Mouse (Mus musculus): ENCODE measurements around the gene Tnks2. TPM values are rescaled to one million over a fixed set of nuclear protein-coding genes. Genes with fewer than 3 reads are reported as not detected.
"Not testable (repeated sequence)": the region's sequence is repeated elsewhere in the genome, so short reads cannot be mapped to it uniquely, and the experiment has no call there.

The Tnks2 gene
- polyA plus RNA-seq, 1 experiment from 2014 or later, result 73.8 TPM

- ATAC-seq (replicated peaks; ENCODE audit: low FRiP score, low TSS enrichment, low read depth) (peak; percentile 20; the same call in 1 of the 2 replicates), DNase-seq (ENCODE audit: low spot score) (peak; percentile 73)
- H3K27me3 ChIP-seq (replicated peaks; ENCODE audit: control insufficient read depth, insufficient read depth, low read length), result no peaks in the 10 kb centered on the region
- no peaks in the 10 kb centered on the region for H3K9me3 ChIP-seq (ENCODE audit: control insufficient read depth, low read length)
- no peaks in the 10 kb centered on the region for H3K4me1 ChIP-seq (replicated peaks; ENCODE audit: control insufficient read depth, insufficient read depth, low read length)
- peak overlapping the region; percentile 33 for H3K4me3 ChIP-seq (ENCODE audit: low read depth, low read length)
- peak overlapping the region; percentile 52 for H3K4me2 ChIP-seq (ENCODE audit: low read length)
- no peak overlapping the region for H3K27ac ChIP-seq (ENCODE audit: low read depth)
- WGBS, result 6% methylated on average over 22 of the region's 22 CpGs
- H3K9ac ChIP-seq (ENCODE audit: low read length), result peak overlapping the region; percentile 5
- H3K36me3 ChIP-seq (ENCODE audit: control insufficient read depth, insufficient read depth, low read length), result no peaks in the 10 kb centered on the region
Measured at GRCm38 (mm10) chr19:36818141-36818885, 15.7 kb upstream of the Tnks2 start.

GRCm38 (mm10) chr19:36819199-36819598, 14.8 kb upstream of the Tnks2 start:
- no peaks in the 10 kb centered on the region for H3K9me3 ChIP-seq (ENCODE audit: control insufficient read depth, low read length)
- H3K27ac ChIP-seq (ENCODE audit: low read depth), result no peak overlapping the region
- no peak for DNase-seq (ENCODE audit: low spot score)
- ATAC-seq (replicated peaks; ENCODE audit: low FRiP score, low TSS enrichment, low read depth), result no peak
- 56% methylated on average over 6 of the region's 6 CpGs for WGBS
- no peak overlapping the region for H3K9ac ChIP-seq (ENCODE audit: low read length)
- H3K27me3 ChIP-seq (replicated peaks; ENCODE audit: control insufficient read depth, insufficient read depth, low read length), result no peaks in the 10 kb centered on the region
- no peak overlapping the region for H3K4me3 ChIP-seq (ENCODE audit: low read depth, low read length)
- no peaks in the 10 kb centered on the region for H3K4me1 ChIP-seq (replicated peaks; ENCODE audit: control insufficient read depth, insufficient read depth, low read length)
- H3K36me3 ChIP-seq (ENCODE audit: control insufficient read depth, insufficient read depth, low read length), result no peaks in the 10 kb centered on the region
- H3K4me2 ChIP-seq (ENCODE audit: low read length), result no peak overlapping the region

GRCm38 (mm10) chr19:36820469-36820868, 13.6 kb upstream of the Tnks2 start:
- Histone ChIP-seq H3K4me2 (ENCODE audit: low read length) (no peak overlapping the region), H3K9me3 (ENCODE audit: control insufficient read depth, low read length) (no peaks in the 10 kb centered on the region), H3K27ac (ENCODE audit: low read depth) (no peak overlapping the region), H3K4me1 (replicated peaks; ENCODE audit: control insufficient read depth, insufficient read depth, low read length) (no peaks in the 10 kb centered on the region), H3K9ac (ENCODE audit: low read length) (no peak overlapping the region), H3K4me3 (ENCODE audit: low read depth, low read length) (no peak overlapping the region), H3K27me3 (replicated peaks; ENCODE audit: control insufficient read depth, insufficient read depth, low read length) (no peaks in the 10 kb centered on the region), H3K36me3 (ENCODE audit: control insufficient read depth, insufficient read depth, low read length) (no peaks in the 10 kb centered on the region)
- 82% methylated on average over 4 of the region's 4 CpGs for WGBS
- DNase-seq (ENCODE audit: low spot score) (no peak), ATAC-seq (replicated peaks; ENCODE audit: low FRiP score, low TSS enrichment, low read depth) (no peak)

GRCm38 (mm10) chr19:36821301-36821700, 12.7 kb upstream of the Tnks2 start:
- H3K4me1 ChIP-seq (replicated peaks; ENCODE audit: control insufficient read depth, insufficient read depth, low read length); H3K4me2 ChIP-seq (ENCODE audit: low read length); H3K27ac ChIP-seq (ENCODE audit: low read depth): not testable (repeated sequence)

GRCm38 (mm10) chr19:36822701-36823100, 11.3 kb upstream of the Tnks2 start:
- no peak for ATAC-seq (replicated peaks; ENCODE audit: low FRiP score, low TSS enrichment, low read depth)
- Histone ChIP-seq H3K9me3 (ENCODE audit: control insufficient read depth, low read length) (no peaks in the 10 kb centered on the region), H3K4me2 (ENCODE audit: low read length) (no peak overlapping the region), H3K27me3 (replicated peaks; ENCODE audit: control insufficient read depth, insufficient read depth, low read length) (no peaks in the 10 kb centered on the region), H3K4me1 (replicated peaks; ENCODE audit: control insufficient read depth, insufficient read depth, low read length) (no peaks in the 10 kb centered on the region), H3K27ac (ENCODE audit: low read depth) (no peak overlapping the region), H3K36me3 (ENCODE audit: control insufficient read depth, insufficient read depth, low read length) (no peaks in the 10 kb centered on the region), H3K9ac (ENCODE audit: low read length) (no peak overlapping the region), H3K4me3 (ENCODE audit: low read depth, low read length) (no peak overlapping the region)
- DNase-seq (ENCODE audit: low spot score), result no peak
- 90% methylated on average over 4 of the region's 4 CpGs for WGBS

More at GRCm38 (mm10) chr19:36821301-36821700, 12.7 kb upstream of the Tnks2 start:
- not testable (repeated sequence) for H3K36me3 ChIP-seq (ENCODE audit: control insufficient read depth, insufficient read depth, low read length); DNase-seq (ENCODE audit: low spot score); H3K27me3 ChIP-seq (replicated peaks; ENCODE audit: control insufficient read depth, insufficient read depth, low read length); H3K4me3 ChIP-seq (ENCODE audit: low read depth, low read length); ATAC-seq (replicated peaks; ENCODE audit: low FRiP score, low TSS enrichment, low read depth); H3K9me3 ChIP-seq (ENCODE audit: control insufficient read depth, low read length); H3K9ac ChIP-seq (ENCODE audit: low read length)
- 69% methylated on average over 6 of the region's 6 CpGs for WGBS

GRCm38 (mm10) chr19:36827650-36828049, 6.4 kb upstream of the Tnks2 start:
- Histone ChIP-seq H3K4me3 (ENCODE audit: low read depth, low read length) (no peak overlapping the region), H3K4me2 (ENCODE audit: low read length) (no peak overlapping the region), H3K9me3 (ENCODE audit: control insufficient read depth, low read length) (no peaks in the 10 kb centered on the region), H3K9ac (ENCODE audit: low read length) (no peak overlapping the region), H3K4me1 (replicated peaks; ENCODE audit: control insufficient read depth, insufficient read depth, low read length) (no peaks in the 10 kb centered on the region), H3K27me3 (replicated peaks; ENCODE audit: control insufficient read depth, insufficient read depth, low read length) (no peaks in the 10 kb centered on the region), H3K36me3 (ENCODE audit: control insufficient read depth, insufficient read depth, low read length) (no peaks in the 10 kb centered on the region), H3K27ac (ENCODE audit: low read depth) (no peak overlapping the region)
- no peak for ATAC-seq (replicated peaks; ENCODE audit: low FRiP score, low TSS enrichment, low read depth)
- 88% methylated on average over 5 of the region's 5 CpGs for WGBS
- no peak for DNase-seq (ENCODE audit: low spot score)

- Histone ChIP-seq H3K9me3 (ENCODE audit: control insufficient read depth, low read length) (no peaks in the 10 kb centered on the region), H3K36me3 (ENCODE audit: control insufficient read depth, insufficient read depth, low read length) (no peaks in the 10 kb centered on the region), H3K4me1 (replicated peaks; ENCODE audit: control insufficient read depth, insufficient read depth, low read length) (peaks cover 6% of the 10 kb centered on the region; the same call in 1 of the 2 replicates), H3K9ac (ENCODE audit: low read length) (no peak overlapping the region), H3K4me3 (ENCODE audit: low read depth, low read length) (no peak overlapping the region), H3K27ac (ENCODE audit: low read depth) (no peak overlapping the region), H3K27me3 (replicated peaks; ENCODE audit: control insufficient read depth, insufficient read depth, low read length) (no peaks in the 10 kb centered on the region), H3K4me2 (ENCODE audit: low read length) (no peak overlapping the region)
- 58% methylated on average over 8 of the region's 8 CpGs for WGBS
- DNase-seq (ENCODE audit: low spot score) (no peak), ATAC-seq (replicated peaks; ENCODE audit: low FRiP score, low TSS enrichment, low read depth) (no peak)
Measured at GRCm38 (mm10) chr19:36828322-36828721, 5.7 kb upstream of the Tnks2 start.

GRCm38 (mm10) chr19:36832951-36833787, 863 bp upstream of the Tnks2 start:
- WGBS, result 5% methylated on average over 19 of the region's 19 CpGs
- peak; percentile 69 for DNase-seq (ENCODE audit: low spot score)
- Histone ChIP-seq H3K9ac (ENCODE audit: low read length) (peak overlapping the region; percentile 97), H3K36me3 (ENCODE audit: control insufficient read depth, insufficient read depth, low read length) (0 out of 2 replicates have a peak, but pooled peaks cover 1% of the 10 kb centered on the region), H3K9me3 (ENCODE audit: control insufficient read depth, low read length) (no peaks in the 10 kb centered on the region), H3K4me3 (ENCODE audit: low read depth, low read length) (peak overlapping the region; percentile 98), H3K27ac (ENCODE audit: low read depth) (peak overlapping the region; percentile 92), H3K4me1 (replicated peaks; ENCODE audit: control insufficient read depth, insufficient read depth, low read length) (peaks cover 16% of the 10 kb centered on the region), H3K4me2 (ENCODE audit: low read length) (peak overlapping the region; percentile 66), H3K27me3 (replicated peaks; ENCODE audit: control insufficient read depth, insufficient read depth, low read length) (no peaks in the 10 kb centered on the region)
- ATAC-seq (replicated peaks; ENCODE audit: low FRiP score, low TSS enrichment, low read depth), result 0 out of 2 replicates have a peak, but pooled peaks have one; percentile 38
